Mouse (Mus musculus): ENCODE measurements at regions not wholly inside any gene's neighbourhood (a gene's known extent, or its start where the extent isn't known, plus 50 kb on each side); places are given as distances from the start of the nearest gene placed in this dataset.

GRCm38 (mm10) chr7:115392520-115392919 is 646.1 kb downstream of the Sox6 start:
- no peak overlapping the region for H3K4me3 ChIP-seq (ENCODE audit: insufficient read depth in 1 of 2, low read depth in 2 of 2, low read length in 2 of 2)
- H3K4me1 ChIP-seq (replicated peaks; ENCODE audit: control insufficient read depth in 2 of 2, insufficient read depth in 2 of 2, low read length in 1 of 2), result peaks cover 0 to 4% of the 10 kb centered on the region in 2 experiments; a peak in 2 of 4 replicates
- DNase-seq (ENCODE audit: low read depth in 3 of 3, low spot score in 3 of 3), result no peak
- ATAC-seq (ENCODE audit: insufficient read depth), result no peak
- no peak overlapping the region for H3K4me2 ChIP-seq (ENCODE audit: low read depth)
- no peak overlapping the region for H3K9ac ChIP-seq (replicated peaks)
- H3K27me3 ChIP-seq (ENCODE audit: control insufficient read depth, insufficient read depth, low read length), result no peaks in the 10 kb centered on the region
- H3K36me3 ChIP-seq (replicated peaks; ENCODE audit: control insufficient read depth, insufficient read depth, low read depth), result no peaks in the 10 kb centered on the region
- H3K27ac ChIP-seq, result no peak overlapping the region
- TF ChIP-seq EP300 (IDR thresholded peaks at IDR 0.05; ENCODE audit: low read depth) (no peak), CTCF (IDR thresholded peaks at IDR 0.05; ENCODE audit: low read depth) (no peak)
- 41% methylated on average over 3 of the region's 3 CpGs for WGBS (ENCODE audit: insufficient replicate concordance)
- no peaks in the 10 kb centered on the region for H3K9me3 ChIP-seq (ENCODE audit: control insufficient read depth, low read length)

- ATAC-seq (ENCODE audit: insufficient read depth) (no peak), DNase-seq (ENCODE audit: low read depth in 3 of 3, low spot score in 3 of 3) (no peak)
- no peak for TF ChIP-seq EP300 (IDR thresholded peaks at IDR 0.05; ENCODE audit: low read depth)
- TF ChIP-seq CTCF (IDR thresholded peaks at IDR 0.05; ENCODE audit: low read depth), result no peak
- Histone ChIP-seq H3K4me1 (replicated peaks; ENCODE audit: control insufficient read depth in 2 of 2, insufficient read depth in 2 of 2, low read length in 1 of 2) (no peaks in the 10 kb centered on the region), H3K36me3 (replicated peaks; ENCODE audit: control insufficient read depth, insufficient read depth, low read depth) (no peaks in the 10 kb centered on the region), H3K27me3 (ENCODE audit: control insufficient read depth, insufficient read depth, low read length) (no peaks in the 10 kb centered on the region), H3K4me2 (ENCODE audit: low read depth) (no peak overlapping the region), H3K9ac (replicated peaks) (no peak overlapping the region), H3K9me3 (ENCODE audit: control insufficient read depth, low read length) (no peaks in the 10 kb centered on the region), H3K4me3 (ENCODE audit: insufficient read depth in 1 of 2, low read depth in 2 of 2, low read length in 2 of 2) (no peak overlapping the region), H3K27ac (no peak overlapping the region)
- WGBS (ENCODE audit: insufficient replicate concordance), result 76% methylated on average over 2 of the region's 2 CpGs
Measured at GRCm38 (mm10) chr7:115398202-115398601, 640.4 kb downstream of the Sox6 start.

DNA sequence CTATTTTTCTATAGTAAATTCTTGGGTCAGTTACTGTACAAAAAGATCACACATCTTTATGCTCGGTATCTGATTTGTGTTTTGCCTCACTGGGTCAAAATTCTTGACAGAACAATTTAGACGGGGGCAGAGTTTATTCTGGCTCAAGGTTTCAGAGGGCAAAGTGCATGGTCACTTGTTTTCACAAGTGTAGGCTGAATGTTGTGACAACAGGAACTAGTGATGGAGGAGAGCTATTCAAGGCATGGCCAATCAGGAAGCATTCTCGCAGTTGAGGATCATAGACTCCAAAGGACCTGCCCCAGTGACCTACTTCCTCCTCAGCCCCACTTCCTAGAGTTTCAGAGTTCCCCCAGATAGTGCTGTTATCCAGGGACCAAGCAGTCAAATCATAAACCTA is 639.1 kb downstream of the Sox6 start:
- Histone ChIP-seq H3K27ac (no peak overlapping the region), H3K9ac (replicated peaks) (no peak overlapping the region), H3K27me3 (ENCODE audit: control insufficient read depth, insufficient read depth, low read length) (no peaks in the 10 kb centered on the region), H3K4me2 (ENCODE audit: low read depth) (no peak overlapping the region), H3K9me3 (ENCODE audit: control insufficient read depth, low read length) (no peaks in the 10 kb centered on the region), H3K36me3 (replicated peaks; ENCODE audit: control insufficient read depth, insufficient read depth, low read depth) (no peaks in the 10 kb centered on the region), H3K4me1 (replicated peaks; ENCODE audit: control insufficient read depth in 2 of 2, insufficient read depth in 2 of 2, low read length in 1 of 2) (no peaks in the 10 kb centered on the region), H3K4me3 (ENCODE audit: insufficient read depth in 1 of 2, low read depth in 2 of 2, low read length in 2 of 2) (no peak overlapping the region)
- DNase-seq (ENCODE audit: low read depth in 3 of 3, low spot score in 3 of 3) (no peak), ATAC-seq (ENCODE audit: insufficient read depth) (no peak)
- 48% methylated on average over 3 of the region's 3 CpGs for WGBS (ENCODE audit: insufficient replicate concordance)
- TF ChIP-seq EP300 (IDR thresholded peaks at IDR 0.05; ENCODE audit: low read depth), result no peak
- TF ChIP-seq CTCF (IDR thresholded peaks at IDR 0.05; ENCODE audit: low read depth), result no peak

- WGBS (ENCODE audit: insufficient replicate concordance), result 21% methylated on average over 3 of the region's 3 CpGs
- DNase-seq (ENCODE audit: low read depth in 3 of 3, low spot score in 3 of 3), result no peak
- no peak for TF ChIP-seq CTCF (IDR thresholded peaks at IDR 0.05; ENCODE audit: low read depth)
- TF ChIP-seq EP300 (IDR thresholded peaks at IDR 0.05; ENCODE audit: low read depth), result no peak
- no peaks in the 10 kb centered on the region for H3K4me1 ChIP-seq (replicated peaks; ENCODE audit: control insufficient read depth in 2 of 2, insufficient read depth in 2 of 2, low read length in 1 of 2)
- no peaks in the 10 kb centered on the region for H3K27me3 ChIP-seq (ENCODE audit: control insufficient read depth, insufficient read depth, low read length)
- no peaks in the 10 kb centered on the region for H3K36me3 ChIP-seq (replicated peaks; ENCODE audit: control insufficient read depth, insufficient read depth, low read depth)
- no peak overlapping the region for H3K27ac ChIP-seq
- H3K4me3 ChIP-seq (ENCODE audit: insufficient read depth in 1 of 2, low read depth in 2 of 2, low read length in 2 of 2), result no peak overlapping the region
- no peak for ATAC-seq (ENCODE audit: insufficient read depth)
- H3K9ac ChIP-seq (replicated peaks), result no peak overlapping the region
- no peaks in the 10 kb centered on the region for H3K9me3 ChIP-seq (ENCODE audit: control insufficient read depth, low read length)
- no peak overlapping the region for H3K4me2 ChIP-seq (ENCODE audit: low read depth)
Measured at GRCm38 (mm10) chr7:115407889-115408288, 630.7 kb downstream of the Sox6 start.

DNA sequence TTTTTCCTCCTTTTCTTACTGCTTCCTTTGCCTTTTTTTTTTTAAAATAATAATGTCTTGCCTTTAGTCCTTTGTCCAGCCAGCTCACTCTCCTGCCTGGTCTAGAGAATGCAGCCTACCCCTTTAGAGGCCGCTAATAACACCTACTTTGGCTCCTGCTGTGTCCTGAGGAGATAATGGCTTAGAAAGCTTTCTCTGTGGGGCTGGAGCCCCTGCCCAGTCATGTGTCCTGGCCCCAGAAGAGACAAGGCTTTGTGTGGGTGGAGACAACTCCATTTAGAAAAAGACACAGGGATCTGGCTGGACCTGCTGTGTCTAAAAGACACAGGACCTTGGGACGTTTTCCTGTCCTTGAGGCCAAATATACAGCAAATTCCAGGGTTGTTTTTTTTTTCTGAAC is 629.7 kb downstream of the Sox6 start:
- Histone ChIP-seq H3K4me2 (ENCODE audit: low read depth) (no peak overlapping the region), H3K4me1 (replicated peaks; ENCODE audit: control insufficient read depth in 2 of 2, insufficient read depth in 2 of 2, low read length in 1 of 2) (no peaks in the 10 kb centered on the region), H3K27ac (no peak overlapping the region), H3K36me3 (replicated peaks; ENCODE audit: control insufficient read depth, insufficient read depth, low read depth) (no peaks in the 10 kb centered on the region), H3K9me3 (ENCODE audit: control insufficient read depth, low read length) (no peaks in the 10 kb centered on the region), H3K27me3 (ENCODE audit: control insufficient read depth, insufficient read depth, low read length) (no peaks in the 10 kb centered on the region), H3K4me3 (ENCODE audit: insufficient read depth in 1 of 2, low read depth in 2 of 2, low read length in 2 of 2) (no peak overlapping the region), H3K9ac (replicated peaks) (no peak overlapping the region)
- ATAC-seq (ENCODE audit: insufficient read depth) (no peak), DNase-seq (ENCODE audit: low read depth in 3 of 3, low spot score in 3 of 3) (no peak)
- TF ChIP-seq EP300 (IDR thresholded peaks at IDR 0.05; ENCODE audit: low read depth), result no peak
- no peak for TF ChIP-seq CTCF (IDR thresholded peaks at IDR 0.05; ENCODE audit: low read depth)
- 27% methylated on average over 2 of the region's 2 CpGs for WGBS (ENCODE audit: insufficient replicate concordance)
